Mouse (Mus musculus) thymus, adult 2 months (tissue): ENCODE results near the gene Mab21l3.

ENCODE experiments used
- CTCF ChIP-seq: fragments of 200-500 bp; IDR thresholded peaks from 2 replicates; pipeline ENCODE4 v1.5.1; 2012; ENCODE audit warnings: mild to moderate bottlenecking, control low read depth, low read length, moderate library complexity, borderline replicate concordance; ENCODE audit not compliant: control insufficient read depth, poor library complexity, insufficient read depth; ENCODE audit errors: extremely low read depth
- POLR2A ChIP-seq: fragments of 200-500 bp; IDR thresholded peaks from 2 replicates; pipeline ENCODE4 v1.6.1; 2012; ENCODE audit warnings: mild to moderate bottlenecking, low read length, control low read depth, moderate library complexity; ENCODE audit not compliant: control insufficient read depth, poor library complexity, insufficient read depth; ENCODE audit errors: extremely low read depth

DNA sequence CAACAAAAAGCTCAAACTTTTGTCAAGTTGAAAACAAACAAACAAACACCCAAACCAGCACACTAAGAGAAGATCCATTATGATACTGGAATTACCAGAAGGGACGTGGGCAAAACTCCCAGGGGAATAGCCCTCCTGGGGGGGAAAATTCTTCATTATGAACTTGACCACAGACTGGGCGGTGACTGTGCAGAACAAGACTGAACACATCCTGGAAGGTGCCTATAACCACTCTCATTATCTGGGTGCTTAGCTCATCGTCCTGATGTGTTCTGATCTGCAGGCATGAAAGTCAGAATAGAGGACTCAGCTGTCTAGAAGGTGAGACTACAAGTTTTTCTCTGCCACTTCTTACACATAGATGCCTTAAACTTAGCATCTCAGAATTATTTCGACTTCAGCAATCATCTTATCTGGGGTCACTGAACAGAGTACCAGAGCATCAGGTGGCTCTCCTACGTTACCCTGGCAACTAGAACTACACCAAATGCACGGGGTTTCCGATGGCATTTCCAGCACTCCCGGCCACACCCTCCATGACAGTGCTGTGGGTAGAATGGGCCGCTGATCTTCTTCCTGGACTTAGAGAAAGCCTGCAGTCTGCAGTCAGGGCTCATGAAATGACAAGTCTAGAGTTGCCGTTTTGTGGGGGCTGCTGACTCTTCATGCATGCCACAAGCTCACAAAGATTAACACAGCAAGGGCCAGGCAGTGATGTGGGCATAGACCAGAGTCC, 18.7 kb downstream of the Mab21l3 start:
- TF ChIP-seq POLR2A (no peak), CTCF (no peak)
